ENCODE assay signal across 21 mouse cellular contexts in genomic region chr6:113373491-113373890, GRCm38 (mm10). TPM values are rescaled to one million over a fixed set of nuclear protein-coding genes. Genes with fewer than 3 reads are reported as not detected.
DNase-seq lines count a peak whose midpoint lies in the region; ATAC-seq and TF ChIP-seq lines count a peak whose summit lies in the region.
"Had no signal": no experiment of that assay in that cellular context is flagged by ENCODE, and none has a peak within 500 bp of the region (broad histone marks: within the 10 kb centered on the region; RNA-seq: fewer than 3 reads in every experiment).

No protein-coding gene starts in this region.

- peak overlapping the region; percentile 35 for H3K4me2 ChIP-seq in liver, embryonic 15.5 days
- H3K4me2 ChIP-seq: forebrain, embryonic 12.5 days; neural tube, embryonic 13.5 days had no signal

- no peaks in the 10 kb centered on the region for H3K4me1 ChIP-seq in thymus, adult 2 months (replicated peaks; ENCODE audit: control insufficient read depth, insufficient read depth, low read length)
- peaks cover 41% of the 10 kb centered on the region for H3K4me1 ChIP-seq in liver, embryonic 15.5 days (replicated peaks)

- TF ChIP-seq POLR2A in thymus, adult 2 months (IDR thresholded peaks at IDR 0.05; ENCODE audit: control insufficient read depth, extremely low read depth, insufficient read depth, low read length, poor library complexity): no peak

- DNase-seq in adrenal gland, postnatal 36 days: peak; percentile 19 to 22
- no peak for DNase-seq in adrenal gland, postnatal 4 days (ENCODE audit: low spot score in 2 of 2)
- DNase-seq in thymus, postnatal 10 days (ENCODE audit: low spot score in 2 of 2): peak; percentile 25 to 30
- no peak for DNase-seq in thymus, adult 2 months
- no peak for DNase-seq in testis, postnatal 10 days (ENCODE audit: low spot score)
- DNase-seq in right cerebral cortex, postnatal 14 days: no peak
- DNase-seq: cerebellum, adult 2 months; cerebellum, postnatal 36 days; gastrocnemius, postnatal 10 days; heart, adult 11 months; heart, postnatal 36 days; lung, adult 2 months; lung, postnatal 36 days; midbrain, embryonic 14.5 days; right cerebral cortex, postnatal 25 days had no signal

- no peak overlapping the region for H3K4me3 ChIP-seq in thymus, adult 2 months (ENCODE audit: control insufficient read depth, insufficient read depth, low read length)
- no peak overlapping the region; the same call in 1 of the 2 replicates for H3K4me3 ChIP-seq in liver, embryonic 15.5 days (replicated peaks)
- H3K4me3 ChIP-seq: forebrain, embryonic 12.5 days; neural tube, embryonic 13.5 days had no signal

- peaks cover 34% of the 10 kb centered on the region for H3K36me3 ChIP-seq in thymus, adult 2 months (ENCODE audit: control insufficient read depth, insufficient read depth, low read length)
- peaks cover 69% of the 10 kb centered on the region for H3K36me3 ChIP-seq in liver, embryonic 15.5 days (replicated peaks)

- no peak for TF ChIP-seq CTCF in thymus, adult 2 months (IDR thresholded peaks at IDR 0.05; ENCODE audit: borderline replicate concordance, control insufficient read depth, extremely low read depth, insufficient read depth, low read length, poor library complexity)

- H3K9ac ChIP-seq in liver, embryonic 15.5 days: 0 out of 2 replicates have a peak overlapping the region, but pooled peaks have one; percentile 10
- H3K9ac ChIP-seq: forebrain, embryonic 12.5 days; neural tube, embryonic 13.5 days had no signal

- H3K27ac ChIP-seq in thymus, adult 2 months (ENCODE audit: control insufficient read depth, insufficient read depth, low read length): no peak overlapping the region
- peak overlapping the region; percentile 73 for H3K27ac ChIP-seq in liver, embryonic 15.5 days (replicated peaks)
- H3K27ac ChIP-seq: forebrain, embryonic 12.5 days; neural tube, embryonic 13.5 days had no signal

- 92% methylated on average over 4 of the region's 4 CpGs for WGBS in thymus, adult 2 months
- WGBS in liver, embryonic 15.5 days (ENCODE audit: insufficient replicate concordance): 35% methylated on average over 4 of the region's 4 CpGs

- H3K27me3 ChIP-seq in thymus, adult 2 months (ENCODE audit: control insufficient read depth, insufficient read depth, low read length): no peaks in the 10 kb centered on the region
- no peaks in the 10 kb centered on the region for H3K27me3 ChIP-seq in liver, embryonic 15.5 days
- H3K27me3 ChIP-seq: CH12.LX; forebrain, embryonic 12.5 days; neural tube, embryonic 13.5 days had no signal

- H3K9me3 ChIP-seq in liver, embryonic 15.5 days (replicated peaks): no peaks in the 10 kb centered on the region
- H3K9me3 ChIP-seq: forebrain, embryonic 12.5 days; neural tube, embryonic 13.5 days had no signal

- ATAC-seq in liver, embryonic 15.5 days (ENCODE audit: insufficient read depth): no peak
- ATAC-seq: hindbrain, embryonic 16.5 days; intestine, postnatal 0 days had no signal

RNA-seq across cellular contexts. Expression of gene Tada3, which starts 4.2 kb away (rescaled TPM):
- 10 to 100 TPM; 36.3 to 43.8 TPM for total RNA-seq in adrenal gland, postnatal 36 days (2021)
- total RNA-seq in adrenal gland, postnatal 4 days (2021): 10 to 100 TPM; 41.3 to 44.6 TPM
- polyA plus RNA-seq in thymus, adult 2 months (2012; rRNA removed): 31.6 and 32.6 TPM in 2 replicates
- polyA plus RNA-seq in liver, embryonic 15.5 days (2015; fragmentation: Nextera tagmentation; extraction: Ambion mirVana): 17.8 and 18.7 TPM in 2 replicates

RNA-seq across cellular contexts. Expression of gene Arpc4, which starts 4.4 kb away (rescaled TPM):
- 100 to 1,000 TPM; 193 to 213 TPM for total RNA-seq in adrenal gland, postnatal 36 days (2021)
- total RNA-seq in adrenal gland, postnatal 4 days (2021): 100 to 1,000 TPM; 206 to 214 TPM
- polyA plus RNA-seq in thymus, adult 2 months (2012; rRNA removed): 118 and 120 TPM in 2 replicates
- polyA plus RNA-seq in liver, embryonic 15.5 days (2015; fragmentation: Nextera tagmentation; extraction: Ambion mirVana): 188 and 202 TPM in 2 replicates

RNA-seq across cellular contexts. Expression of gene Ttll3, which starts 15.6 kb away (rescaled TPM):
- 1 to 10 TPM; 2.2 to 3.6 TPM for total RNA-seq in adrenal gland, postnatal 36 days (2021)
- total RNA-seq in adrenal gland, postnatal 4 days (2021): 1 to 10 TPM; 6.9 to 7.7 TPM
- polyA plus RNA-seq in thymus, adult 2 months (2012; rRNA removed): 38.4 and 43.1 TPM in 2 replicates
- 0.98 and 1.3 TPM in 2 replicates for polyA plus RNA-seq in liver, embryonic 15.5 days (2015; fragmentation: Nextera tagmentation; extraction: Ambion mirVana)

RNA-seq across cellular contexts. Expression of gene Camk1, which starts 29.7 kb away (rescaled TPM):
- 10 to 100 TPM; 46.4 to 53.9 TPM for total RNA-seq in adrenal gland, postnatal 36 days (2021)
- 10 to 100 TPM; 54.2 to 58.7 TPM for total RNA-seq in adrenal gland, postnatal 4 days (2021)
- 12.6 and 18.3 TPM in 2 replicates for polyA plus RNA-seq in thymus, adult 2 months (2012; rRNA removed)
- 18.2 and 21.1 TPM in 2 replicates for polyA plus RNA-seq in liver, embryonic 15.5 days (2015; fragmentation: Nextera tagmentation; extraction: Ambion mirVana)

RNA-seq across cellular contexts. Expression of gene Rpusd3, which starts 45.6 kb away (rescaled TPM):
- total RNA-seq in adrenal gland, postnatal 36 days (2021): 1 to 10 TPM; 4.6 to 7.2 TPM
- 10 to 100 TPM; 13.9 to 14.7 TPM for total RNA-seq in adrenal gland, postnatal 4 days (2021)
- polyA plus RNA-seq in thymus, adult 2 months (2012; rRNA removed): 81.6 and 94.5 TPM in 2 replicates
- polyA plus RNA-seq in liver, embryonic 15.5 days (2015; fragmentation: Nextera tagmentation; extraction: Ambion mirVana): 11.8 and 16.5 TPM in 2 replicates

Comparison
In these comparisons a context has a peak if more than half of its experiments do, and no peak if none do; other contexts are left out.
1. DNase-seq: peak in adrenal gland, postnatal 36 days (2 of 2) and thymus, postnatal 10 days (2 of 2); none in adrenal gland, postnatal 4 days (0 of 2), thymus, adult 2 months (single experiment), testis, postnatal 10 days (single experiment) and right cerebral cortex, postnatal 14 days (single experiment).